Mouse (Mus musculus): ENCODE data around the gene Hamp2. TPM values are rescaled to one million over a fixed set of nuclear protein-coding genes. Genes with fewer than 3 reads are reported as not detected.

The Hamp2 gene
- polyA plus RNA-seq, 1 experiment from 2014 or later = 0.52 TPM

DNA sequence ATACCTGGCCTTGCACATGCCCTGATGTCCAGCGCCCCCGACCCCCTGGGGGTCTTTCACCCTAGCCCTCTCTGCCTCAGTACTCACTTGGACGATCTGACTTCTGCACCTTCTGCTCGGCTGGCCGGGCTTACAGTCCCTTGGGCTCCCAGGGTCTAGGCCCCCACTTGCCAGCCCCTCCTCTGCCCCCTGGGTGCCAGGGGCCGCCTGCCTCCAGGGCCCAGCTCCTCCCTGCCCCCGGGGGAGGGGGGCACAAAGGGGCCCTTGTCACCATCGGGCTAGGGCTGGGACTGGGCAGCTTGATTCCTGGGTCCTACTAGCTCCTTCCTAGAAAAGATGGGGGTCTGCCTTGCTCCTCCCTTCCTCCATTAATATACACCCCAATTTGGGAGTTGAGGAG, 9.7 kb downstream of the Hamp2 start, which contains the start of gene Mag:
Gene Mag (minus strand): TSS at position 142 of the 400 bp plus-strand sequence.
- ATAC-seq (ENCODE audit: low FRiP score, low TSS enrichment) (no peak), DNase-seq (ENCODE audit: low spot score) (no peak)
- Histone ChIP-seq H3K4me3 (ENCODE audit: low read depth, low read length) (no peak within 1 kb of the TSS), H3K4me2 (replicated peaks; ENCODE audit: low read depth) (no peak within 1 kb of the TSS), H3K9me3 (ENCODE audit: control insufficient read depth, low read length) (no peaks in the 10 kb centered on the region), H3K9ac (ENCODE audit: low read length) (no peak within 1 kb of the TSS), H3K27me3 (ENCODE audit: control insufficient read depth, insufficient read depth, low read length) (no peaks in the 10 kb centered on the region), H3K36me3 (ENCODE audit: control insufficient read depth, insufficient read depth, low read length) (no peaks in the 10 kb centered on the region), H3K4me1 (replicated peaks; ENCODE audit: control insufficient read depth, insufficient read depth) (no peaks in the 10 kb centered on the region), H3K27ac (replicated peaks) (no peak within 1 kb of the TSS)
- WGBS = 76% methylated on average over 8 of the region's 8 CpGs
- TF ChIP-seq EP300 (optimal IDR thresholded peaks at IDR 0.05) (no peak), CTCF (IDR thresholded peaks at IDR 0.05; ENCODE audit: low read depth) (no peak)

- H3K4me3 ChIP-seq (ENCODE audit: low read depth, low read length) = no peak overlapping the region
- no peaks in the 10 kb centered on the region for H3K36me3 ChIP-seq (ENCODE audit: control insufficient read depth, insufficient read depth, low read length)
- H3K9ac ChIP-seq (ENCODE audit: low read length) = no peak overlapping the region
- no peaks in the 10 kb centered on the region for H3K27me3 ChIP-seq (ENCODE audit: control insufficient read depth, insufficient read depth, low read length)
- ATAC-seq (ENCODE audit: low FRiP score, low TSS enrichment) (no peak), DNase-seq (ENCODE audit: low spot score) (no peak)
- H3K4me1 ChIP-seq (replicated peaks; ENCODE audit: control insufficient read depth, insufficient read depth) = no peaks in the 10 kb centered on the region; the same call in 1 of the 2 replicates
- WGBS = 71% methylated on average over 6 of the region's 6 CpGs
- H3K9me3 ChIP-seq (ENCODE audit: control insufficient read depth, low read length) = no peaks in the 10 kb centered on the region
- no peak for TF ChIP-seq CTCF (IDR thresholded peaks at IDR 0.05; ENCODE audit: low read depth)
- no peak for TF ChIP-seq EP300 (optimal IDR thresholded peaks at IDR 0.05)
- no peak overlapping the region for H3K27ac ChIP-seq (replicated peaks)
- no peak overlapping the region for H3K4me2 ChIP-seq (replicated peaks; ENCODE audit: low read depth)
Measured at GRCm38 (mm10) chr7:30909773-30910172, 14.7 kb downstream of the Hamp2 start.

DNA sequence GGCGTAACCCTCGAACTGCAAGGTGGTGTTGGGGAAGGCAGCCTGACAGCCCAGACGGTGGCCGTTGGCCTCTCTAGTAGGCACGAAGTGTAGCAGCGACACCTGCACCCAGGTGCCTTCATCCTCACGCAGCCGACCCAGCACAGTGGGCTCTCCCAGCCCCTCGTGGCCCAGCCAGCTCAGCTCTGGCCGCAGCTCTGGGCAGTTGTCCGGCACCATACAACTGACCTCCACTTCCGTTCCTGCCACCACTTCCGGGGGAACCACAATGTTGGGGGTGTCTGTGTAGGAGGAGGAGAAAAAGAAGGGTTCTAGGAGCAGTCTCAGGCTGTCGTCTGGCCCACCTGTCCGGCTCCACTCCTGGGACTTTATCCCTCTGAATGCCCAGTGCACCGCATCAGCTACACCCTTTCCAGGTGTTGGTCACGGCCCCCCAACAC, 15.5 kb downstream of the Hamp2 start:
- DNase-seq (ENCODE audit: low spot score) (no peak), ATAC-seq (ENCODE audit: low FRiP score, low TSS enrichment) (peak; percentile 18; the same call in 1 of the 2 replicates)
- H3K27me3 ChIP-seq (ENCODE audit: control insufficient read depth, insufficient read depth, low read length) = no peaks in the 10 kb centered on the region
- H3K36me3 ChIP-seq (ENCODE audit: control insufficient read depth, insufficient read depth, low read length) = no peaks in the 10 kb centered on the region
- WGBS = 21% methylated on average over 17 of the region's 17 CpGs
- H3K4me1 ChIP-seq (replicated peaks; ENCODE audit: control insufficient read depth, insufficient read depth) = no peaks in the 10 kb centered on the region; the same call in 1 of the 2 replicates
- H3K9ac ChIP-seq (ENCODE audit: low read length) = 0 out of 2 replicates have a peak overlapping the region, but pooled peaks have one; percentile 13
- H3K4me2 ChIP-seq (replicated peaks; ENCODE audit: low read depth) = peak overlapping the region; percentile 45
- H3K27ac ChIP-seq (replicated peaks) = no peak overlapping the region
- TF ChIP-seq CTCF (IDR thresholded peaks at IDR 0.05; ENCODE audit: low read depth) = no peak
- no peak for TF ChIP-seq EP300 (optimal IDR thresholded peaks at IDR 0.05)
- no peaks in the 10 kb centered on the region for H3K9me3 ChIP-seq (ENCODE audit: control insufficient read depth, low read length)
- no peak overlapping the region for H3K4me3 ChIP-seq (ENCODE audit: low read depth, low read length)

- peak overlapping the region; percentile 45 for H3K4me2 ChIP-seq (replicated peaks; ENCODE audit: low read depth)
- ATAC-seq (ENCODE audit: low FRiP score, low TSS enrichment) = peak; percentile 56
Measured at GRCm38 (mm10) chr7:30908277-30908991, 16.0 kb downstream of the Hamp2 start.

GRCm38 (mm10) chr7:30904042-30904441, 20.4 kb downstream of the Hamp2 start:
- no peaks in the 10 kb centered on the region for H3K9me3 ChIP-seq (ENCODE audit: control insufficient read depth, low read length)
- H3K9ac ChIP-seq (ENCODE audit: low read length) = no peak overlapping the region
- H3K27ac ChIP-seq (replicated peaks) = no peak overlapping the region
- H3K27me3 ChIP-seq (ENCODE audit: control insufficient read depth, insufficient read depth, low read length) = no peaks in the 10 kb centered on the region
- ATAC-seq (ENCODE audit: low FRiP score, low TSS enrichment) = no peak
- no peaks in the 10 kb centered on the region; the same call in 1 of the 2 replicates for H3K4me1 ChIP-seq (replicated peaks; ENCODE audit: control insufficient read depth, insufficient read depth)
- no peak overlapping the region for H3K4me3 ChIP-seq (ENCODE audit: low read depth, low read length)
- no peak overlapping the region for H3K4me2 ChIP-seq (replicated peaks; ENCODE audit: low read depth)
- DNase-seq (ENCODE audit: low spot score) = peak; percentile 42
- TF ChIP-seq EP300 (optimal IDR thresholded peaks at IDR 0.05) (no peak), CTCF (IDR thresholded peaks at IDR 0.05; ENCODE audit: low read depth) (peak; percentile 72)
- 31% methylated on average over 4 of the region's 4 CpGs for WGBS
- no peaks in the 10 kb centered on the region for H3K36me3 ChIP-seq (ENCODE audit: control insufficient read depth, insufficient read depth, low read length)

More at GRCm38 (mm10) chr7:30908277-30908991, 16.0 kb downstream of the Hamp2 start:
- Histone ChIP-seq H3K4me1 (replicated peaks; ENCODE audit: control insufficient read depth, insufficient read depth) (no peaks in the 10 kb centered on the region; the same call in 1 of the 2 replicates), H3K36me3 (ENCODE audit: control insufficient read depth, insufficient read depth, low read length) (no peaks in the 10 kb centered on the region), H3K27ac (replicated peaks) (no peak overlapping the region), H3K9me3 (ENCODE audit: control insufficient read depth, low read length) (no peaks in the 10 kb centered on the region), H3K9ac (ENCODE audit: low read length) (peak overlapping the region; percentile 13; the same call in 1 of the 2 replicates), H3K4me3 (ENCODE audit: low read depth, low read length) (no peak overlapping the region), H3K27me3 (ENCODE audit: control insufficient read depth, insufficient read depth, low read length) (no peaks in the 10 kb centered on the region)
- no peak for TF ChIP-seq EP300 (optimal IDR thresholded peaks at IDR 0.05)
- TF ChIP-seq CTCF (IDR thresholded peaks at IDR 0.05; ENCODE audit: low read depth) = no peak; the same call in 1 of the 2 replicates
- peak; percentile 67 for DNase-seq (ENCODE audit: low spot score)
- 2% methylated on average over 25 of the region's 26 CpGs for WGBS

- 72% methylated on average over 3 of the region's 3 CpGs for WGBS
- TF ChIP-seq CTCF (IDR thresholded peaks at IDR 0.05; ENCODE audit: low read depth) = no peak
- TF ChIP-seq EP300 (optimal IDR thresholded peaks at IDR 0.05) = no peak
- Histone ChIP-seq H3K27ac (replicated peaks) (no peak overlapping the region), H3K27me3 (ENCODE audit: control insufficient read depth, insufficient read depth, low read length) (no peaks in the 10 kb centered on the region), H3K4me1 (replicated peaks; ENCODE audit: control insufficient read depth, insufficient read depth) (no peaks in the 10 kb centered on the region), H3K9ac (ENCODE audit: low read length) (no peak overlapping the region), H3K4me2 (replicated peaks; ENCODE audit: low read depth) (no peak overlapping the region), H3K4me3 (ENCODE audit: low read depth, low read length) (no peak overlapping the region), H3K36me3 (ENCODE audit: control insufficient read depth, insufficient read depth, low read length) (no peaks in the 10 kb centered on the region), H3K9me3 (ENCODE audit: control insufficient read depth, low read length) (no peaks in the 10 kb centered on the region)
- DNase-seq (ENCODE audit: low spot score) (no peak), ATAC-seq (ENCODE audit: low FRiP score, low TSS enrichment) (no peak)
Measured at GRCm38 (mm10) chr7:30895217-30895616, 29.3 kb downstream of the Hamp2 start.
